Mouse (Mus musculus) liver, postnatal 0 days (tissue): Measurements from ENCODE around the gene Gm5141.
"Not testable (repeated sequence)": the region's sequence is repeated elsewhere in the genome, so short reads cannot be mapped to it uniquely, and the experiment has no call there.

Experiments
- CTCF ChIP-seq: sonication (generic); IDR thresholded peaks from 2 replicates; pipeline ENCODE4 v1.5.1; 2016; ENCODE audit warnings: antibody characterized with exemption, low read depth
- EP300 ChIP-seq: IDR thresholded peaks from 2 replicates; pipeline ENCODE4 v1.6.1; 2016; ENCODE audit warnings: antibody characterized with exemption, low read depth, mild to moderate bottlenecking

GRCm38 (mm10) chr13:62815705-62816104, 30.1 kb upstream of the Gm5141 start:
- not testable (repeated sequence) for TF ChIP-seq CTCF, EP300
